Mouse (Mus musculus): ENCODE measurements around the gene Lin7c.

Gene Lin7c

DNA sequence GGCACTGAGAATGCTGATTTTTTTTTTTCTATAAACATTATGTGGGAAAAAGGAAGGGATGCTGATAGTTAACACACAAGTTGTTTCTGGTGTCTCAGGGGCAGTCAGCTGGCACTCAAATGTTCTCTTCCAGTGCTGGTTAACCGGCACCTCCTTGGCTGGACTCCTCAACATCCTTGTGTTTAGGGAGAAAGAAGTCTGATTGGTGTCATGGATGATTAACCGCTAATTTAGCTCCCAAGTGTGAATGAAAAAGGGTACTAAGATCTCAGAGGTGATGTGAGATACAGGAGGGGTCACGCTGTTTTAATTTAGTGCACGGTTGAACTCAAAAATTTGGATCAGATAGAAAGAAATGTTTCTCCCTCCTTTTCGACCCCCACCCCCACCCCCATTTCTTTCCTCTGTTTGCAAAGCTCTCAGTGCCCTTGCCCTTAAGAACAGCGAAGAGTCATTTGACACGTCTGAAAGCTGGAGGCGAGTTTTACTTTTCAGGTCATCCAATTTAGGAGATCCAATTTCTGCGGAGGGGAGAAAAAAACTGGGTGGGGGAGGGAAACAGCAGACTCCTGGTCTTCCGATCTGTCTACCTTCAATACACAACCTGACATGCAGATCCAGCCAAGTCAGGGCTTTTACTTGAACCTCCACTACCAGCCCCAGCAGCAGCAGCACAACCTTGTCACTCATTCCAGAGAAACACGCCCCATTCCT lies 26.3 kb downstream of the Lin7c start:
- no peak for DNase-seq (ENCODE audit: low spot score in 2 of 2)

DNA sequence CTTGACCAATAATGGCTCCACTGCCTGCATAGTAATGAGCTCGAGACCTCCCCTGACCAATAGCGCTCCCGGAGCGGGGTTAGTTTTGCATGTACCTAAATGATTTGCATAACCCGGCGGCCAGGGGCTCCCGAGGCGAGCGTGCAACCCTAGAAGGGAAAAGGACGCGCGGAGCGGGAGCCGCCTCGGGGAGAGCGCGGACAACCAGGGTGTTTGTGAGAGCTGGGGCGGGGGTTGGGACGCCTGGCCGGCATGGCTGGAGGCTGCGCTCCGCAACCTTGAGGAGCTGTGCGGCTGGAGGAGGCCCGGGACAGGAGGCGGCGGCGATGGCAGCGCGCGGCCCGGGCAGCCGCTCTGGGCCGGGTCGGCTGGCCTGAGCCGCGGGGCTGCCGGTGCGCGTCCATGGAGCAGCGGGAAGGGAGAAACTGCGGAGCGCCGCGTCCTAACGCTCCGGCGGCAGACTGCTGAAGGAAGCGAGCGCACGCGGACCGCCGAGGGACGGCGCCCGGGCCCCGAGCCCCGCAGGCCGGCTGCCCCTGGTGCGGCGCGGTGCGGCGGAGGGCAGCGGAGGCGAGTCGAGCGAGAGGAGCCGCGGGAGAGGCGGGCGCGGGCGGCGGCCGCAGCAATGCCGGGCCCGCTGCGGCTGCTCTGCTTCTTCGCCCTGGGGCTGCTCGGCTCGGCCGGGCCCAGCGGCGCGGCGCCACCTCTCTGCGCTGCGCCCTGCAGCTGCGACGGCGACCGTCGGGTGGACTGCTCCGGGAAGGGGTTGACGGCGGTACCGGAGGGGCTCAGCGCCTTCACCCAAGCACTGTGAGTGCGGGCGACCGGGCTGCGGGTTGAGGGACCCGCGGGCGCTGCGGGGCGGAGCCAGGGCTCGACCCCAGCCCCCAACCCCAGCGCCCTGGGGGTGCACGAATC lies 27.1 kb downstream of the Lin7c start, which contains the start of gene Lgr4:
Gene Lgr4 (plus strand): TSS at position 152 of the 918 bp plus-strand sequence.
- DNase-seq (ENCODE audit: low spot score in 2 of 2), result peak; percentile 95

DNA sequence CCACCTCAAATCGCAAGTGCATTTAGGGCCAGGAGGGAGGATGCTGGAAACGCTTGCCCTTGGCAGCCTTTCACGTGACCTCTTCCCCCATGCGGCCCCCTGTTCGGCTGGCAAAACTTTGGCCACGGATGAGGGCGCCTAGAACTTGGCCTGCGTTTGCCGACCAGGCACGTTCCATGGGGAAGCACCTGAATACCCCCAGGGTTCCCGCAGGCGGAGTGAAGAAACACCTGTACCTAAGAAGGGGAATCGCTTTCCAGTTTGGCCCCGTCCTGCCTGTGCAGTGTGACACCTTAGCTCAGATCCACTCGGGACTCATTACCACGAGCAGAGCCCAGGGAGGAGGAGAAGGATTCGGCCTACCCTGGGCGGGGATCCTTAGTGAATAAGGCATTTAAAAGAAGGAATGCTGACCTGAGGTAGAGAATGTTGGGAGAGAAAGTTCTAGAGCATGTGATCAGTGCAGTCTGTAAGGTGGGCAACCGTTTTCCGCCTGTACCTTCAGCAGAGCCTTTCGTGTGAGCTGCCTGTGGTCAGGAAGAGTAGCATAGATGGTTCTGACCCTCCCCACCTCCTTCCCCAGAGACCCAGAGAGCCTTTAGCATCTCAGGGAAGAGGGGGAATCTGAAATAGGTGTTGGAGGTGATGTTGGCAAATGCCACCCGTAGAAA lies 28.1 kb downstream of the Lin7c start:
- no peak for DNase-seq (ENCODE audit: low spot score in 2 of 2)

DNA sequence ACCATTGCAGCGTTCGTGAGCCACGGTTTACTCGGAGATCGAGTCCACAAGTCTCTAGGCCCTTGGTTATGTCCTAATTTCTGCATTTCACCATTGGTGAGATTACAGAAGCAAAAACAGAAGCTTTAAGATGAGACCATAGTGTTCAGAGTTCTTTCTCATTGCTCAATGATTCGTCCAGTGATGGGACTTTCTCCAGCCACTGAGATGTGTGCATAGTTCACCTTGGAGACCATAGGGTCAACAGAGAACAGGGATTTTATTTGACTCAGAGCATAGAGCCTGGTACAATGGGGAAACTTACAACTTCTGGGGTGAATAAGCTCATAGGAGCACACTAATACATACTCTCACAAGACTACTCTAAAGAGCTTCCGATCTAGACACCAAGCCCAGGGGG lies 29.8 kb downstream of the Lin7c start:
- no peak for DNase-seq (ENCODE audit: low spot score in 2 of 2)

DNA sequence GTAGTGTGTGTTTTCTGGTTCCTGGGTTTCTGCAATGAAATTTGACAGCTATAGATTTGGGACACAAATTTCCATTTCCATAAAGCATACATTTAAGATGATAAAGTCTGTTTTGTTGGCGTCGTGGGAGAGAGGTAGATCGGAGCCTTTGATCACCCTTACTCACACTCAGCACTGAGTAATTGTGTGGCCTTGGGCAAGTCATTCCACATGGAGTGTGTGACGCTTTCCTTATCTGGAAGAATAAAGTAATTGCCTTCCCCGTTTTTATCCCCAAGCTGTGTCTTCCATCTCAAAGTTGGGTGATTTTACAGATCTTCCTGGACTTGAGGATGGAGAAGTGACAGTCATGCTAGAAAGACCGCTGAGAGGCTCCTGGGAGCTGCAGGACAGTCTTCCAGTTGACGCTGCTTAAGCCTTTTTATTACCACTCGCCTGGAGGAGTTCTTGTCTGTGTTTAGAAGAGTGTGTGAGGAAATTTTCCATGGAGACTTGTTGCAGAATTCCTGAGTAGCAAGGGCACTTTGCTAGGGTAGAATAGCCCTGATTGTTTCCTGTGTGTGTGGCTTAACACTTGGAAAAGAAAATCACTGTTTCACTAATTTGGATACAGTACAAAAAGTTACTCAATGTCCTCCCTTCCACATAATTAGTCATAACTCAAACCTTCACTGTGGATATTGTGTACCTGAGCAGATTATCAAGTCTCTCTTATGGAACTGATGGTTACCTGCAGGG lies 30.8 kb downstream of the Lin7c start:
- no peak for DNase-seq (ENCODE audit: low spot score in 2 of 2)

DNA sequence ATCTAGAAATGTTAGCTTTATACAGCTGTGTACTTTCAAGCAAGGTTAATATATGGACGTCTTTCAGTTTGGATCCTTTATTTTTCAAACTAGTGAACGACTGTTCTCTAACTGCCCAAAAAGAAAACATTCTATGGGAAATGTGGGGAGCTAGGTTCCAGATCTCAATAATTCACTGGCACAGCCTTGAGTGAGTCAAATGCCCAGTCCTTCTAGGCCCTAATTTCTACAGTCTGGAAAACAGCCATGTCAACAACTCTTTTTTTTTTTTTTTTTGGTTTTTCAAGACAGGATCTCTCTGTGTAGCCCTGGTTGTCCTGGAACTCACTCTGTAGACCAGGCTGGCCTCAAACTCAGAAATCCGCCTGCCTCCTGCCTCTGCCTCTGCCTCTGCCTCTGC lies 31.7 kb downstream of the Lin7c start:
- no peak for DNase-seq (ENCODE audit: low spot score in 2 of 2)

DNA sequence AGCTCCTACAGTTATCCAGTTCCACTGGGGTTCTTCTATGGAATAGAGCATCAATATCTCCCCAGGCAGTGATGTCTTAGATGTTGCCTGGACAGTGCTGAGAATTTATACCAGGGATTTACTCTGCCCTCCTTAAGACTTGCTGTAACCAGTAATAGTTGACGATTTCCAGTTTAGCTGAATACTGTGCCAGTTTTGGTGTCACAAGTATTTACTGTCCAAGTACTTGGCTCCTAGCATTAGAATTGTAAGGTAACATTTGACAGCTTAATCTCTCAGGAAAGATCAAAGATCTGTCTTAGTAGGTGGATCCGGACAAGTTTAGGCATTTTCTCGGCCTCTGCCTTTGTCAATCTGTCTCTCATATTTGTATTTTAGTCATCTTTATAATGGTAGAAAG lies 32.4 kb downstream of the Lin7c start:
- no peak for DNase-seq (ENCODE audit: low spot score in 2 of 2)

DNA sequence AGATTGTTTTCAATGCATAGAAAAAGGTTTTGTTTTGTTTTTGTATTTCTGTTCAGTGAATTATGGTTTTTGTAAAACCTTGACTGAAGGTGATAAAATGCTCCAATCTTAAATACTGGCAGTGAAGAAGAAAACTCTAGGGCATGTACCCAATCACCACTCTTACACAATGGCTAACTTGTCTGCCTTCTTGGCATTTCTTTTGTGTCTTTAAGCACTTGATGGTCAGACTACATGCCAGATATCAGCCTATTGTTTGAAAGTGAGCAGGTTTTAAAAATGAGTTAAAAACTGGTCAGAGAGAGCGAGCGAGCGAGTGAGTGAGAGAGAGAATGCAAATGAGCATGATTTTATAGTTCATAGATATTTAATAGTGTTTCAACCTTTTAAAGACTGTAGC lies 33.3 kb downstream of the Lin7c start:
- DNase-seq (ENCODE audit: low spot score in 2 of 2), result no peak

DNA sequence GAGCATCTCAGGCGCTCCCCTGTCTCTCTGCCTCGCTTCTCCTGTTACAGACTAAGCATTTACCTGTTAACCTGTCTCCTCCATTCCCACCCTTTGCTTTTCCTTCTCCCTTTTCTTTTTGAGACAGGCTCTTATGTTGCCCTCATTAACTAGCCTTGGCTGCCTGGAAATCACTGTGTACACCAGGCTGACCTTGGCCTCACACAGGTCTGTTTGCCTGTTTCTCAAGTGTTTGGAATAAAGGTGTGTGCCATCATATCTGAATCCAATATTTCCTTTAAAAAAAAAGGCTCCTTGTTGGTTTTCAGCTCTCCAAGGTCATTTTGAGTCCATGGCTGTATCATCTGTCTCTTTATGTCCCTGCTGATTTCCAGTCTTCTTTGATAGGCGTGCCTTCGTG lies 36.3 kb downstream of the Lin7c start:
- no peak for DNase-seq (ENCODE audit: low spot score in 2 of 2)

DNA sequence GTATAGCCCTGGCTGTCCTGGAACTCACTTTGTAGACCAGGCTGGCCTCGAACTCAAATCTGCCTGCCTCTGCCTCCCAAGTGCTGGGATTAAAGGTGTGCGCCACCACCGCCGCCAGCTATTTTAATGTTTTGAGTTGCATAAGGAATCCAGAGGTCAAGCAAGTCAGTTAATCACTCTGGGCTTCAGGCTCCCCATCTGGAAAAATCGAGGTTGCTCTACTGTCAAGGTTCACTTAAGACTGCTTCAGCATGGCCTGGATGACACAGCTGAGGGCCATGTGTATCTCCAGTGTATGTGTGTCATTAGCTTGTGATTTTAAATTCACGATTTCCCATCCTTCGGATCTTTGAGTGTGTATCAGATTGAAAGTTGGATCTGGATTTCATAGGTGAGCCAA lies 36.8 kb downstream of the Lin7c start:
- DNase-seq (ENCODE audit: low spot score in 2 of 2), result no peak

DNA sequence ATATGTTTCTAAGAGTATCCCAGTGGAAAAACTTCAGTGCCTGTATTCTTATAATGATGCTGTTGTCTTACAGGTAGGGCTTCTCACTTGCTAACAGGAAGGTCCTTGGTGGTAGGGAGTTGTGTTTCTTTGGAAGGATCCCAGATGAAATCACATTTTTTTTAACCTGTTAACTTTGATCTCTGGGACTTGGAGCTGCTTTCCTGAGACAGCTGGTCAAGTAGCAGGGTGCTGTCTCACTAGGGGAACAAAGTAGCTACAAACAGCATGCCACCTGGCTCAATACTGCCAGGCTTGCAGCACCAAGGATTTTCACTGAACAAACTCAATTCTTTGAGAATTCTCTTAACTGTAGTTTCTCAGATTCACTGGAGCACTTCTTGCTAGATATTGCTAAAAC lies 37.2 kb downstream of the Lin7c start:
- no peak for DNase-seq (ENCODE audit: low spot score in 2 of 2)

DNA sequence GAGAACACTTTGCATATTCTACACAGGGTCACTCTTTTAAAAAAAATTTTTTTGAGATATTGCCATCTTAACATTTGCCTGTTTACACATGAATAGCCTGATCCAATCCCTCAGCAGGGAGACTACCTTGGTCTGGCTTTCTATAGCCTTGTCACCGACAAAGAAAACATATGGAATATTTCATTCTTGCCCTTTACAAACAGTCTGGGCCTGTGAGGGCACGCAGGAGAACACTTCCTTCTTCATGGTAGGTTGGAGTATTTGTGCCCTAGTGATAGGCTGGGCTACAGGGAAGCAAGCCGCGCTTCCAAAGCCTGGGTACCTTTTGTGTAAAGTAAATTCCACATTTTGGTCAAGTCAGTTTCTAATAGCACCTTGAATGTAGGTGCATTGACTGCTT lies 38.1 kb downstream of the Lin7c start:
- DNase-seq (ENCODE audit: low spot score in 2 of 2), result no peak

DNA sequence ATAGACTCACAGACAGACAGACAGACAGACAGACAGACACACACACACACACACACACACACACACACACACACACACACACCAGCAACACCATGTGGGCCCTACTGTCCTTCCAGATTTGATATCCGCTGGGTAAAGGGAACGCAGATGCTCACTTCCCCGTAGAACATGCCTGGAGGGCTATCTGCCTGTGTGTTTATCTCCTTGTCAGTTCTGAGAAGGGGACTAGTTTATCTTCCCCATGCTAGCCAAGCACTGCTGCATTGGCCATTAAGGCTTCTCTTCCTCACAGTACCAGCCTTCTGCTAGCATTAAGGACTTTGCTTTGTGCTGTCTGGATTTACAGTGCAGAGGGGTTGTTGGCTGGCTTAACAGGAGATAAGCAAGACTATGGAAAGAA lies 38.6 kb downstream of the Lin7c start:
- no peak for DNase-seq (ENCODE audit: low spot score in 2 of 2)

DNA sequence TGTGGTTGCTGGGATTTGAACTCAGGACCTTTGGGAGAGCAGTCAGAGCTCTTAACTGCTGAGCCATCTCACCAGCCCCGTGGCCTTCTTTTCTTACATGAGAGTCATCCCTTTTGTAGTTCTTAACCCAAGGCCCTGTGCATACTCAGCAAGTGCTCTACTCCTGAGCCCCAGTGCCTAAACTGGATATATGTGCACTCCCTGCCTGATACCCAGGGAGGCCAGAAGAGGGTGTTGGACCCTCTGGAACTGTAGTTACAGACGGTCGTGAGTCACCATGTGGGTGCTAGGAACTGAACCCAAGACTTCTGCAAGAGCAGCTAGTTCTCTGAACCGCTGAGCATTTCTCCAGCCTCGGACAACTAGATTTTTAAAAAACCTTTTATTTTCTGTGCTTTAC lies 39.7 kb downstream of the Lin7c start:
- DNase-seq (ENCODE audit: low spot score in 2 of 2), result no peak

DNA sequence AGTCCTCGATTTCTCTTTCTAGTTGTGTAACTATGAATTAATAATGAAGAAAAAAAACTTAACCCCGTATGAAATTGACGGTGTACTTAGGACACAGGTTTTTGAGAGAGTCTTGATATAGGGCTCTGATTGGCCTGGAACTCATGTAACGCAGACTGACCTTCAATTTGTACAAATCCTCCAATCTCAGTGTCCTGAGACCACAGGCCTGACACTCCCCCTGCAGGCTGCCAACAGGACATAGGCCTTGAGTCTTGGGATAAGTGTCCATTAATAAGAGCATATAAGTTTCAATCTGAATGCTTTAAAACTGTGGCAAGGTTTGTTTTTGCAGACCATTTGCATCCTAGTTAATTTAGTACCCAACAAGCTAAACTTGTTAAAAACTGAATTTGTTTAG lies 40.1 kb downstream of the Lin7c start:
- no peak for DNase-seq (ENCODE audit: low spot score in 2 of 2)

DNA sequence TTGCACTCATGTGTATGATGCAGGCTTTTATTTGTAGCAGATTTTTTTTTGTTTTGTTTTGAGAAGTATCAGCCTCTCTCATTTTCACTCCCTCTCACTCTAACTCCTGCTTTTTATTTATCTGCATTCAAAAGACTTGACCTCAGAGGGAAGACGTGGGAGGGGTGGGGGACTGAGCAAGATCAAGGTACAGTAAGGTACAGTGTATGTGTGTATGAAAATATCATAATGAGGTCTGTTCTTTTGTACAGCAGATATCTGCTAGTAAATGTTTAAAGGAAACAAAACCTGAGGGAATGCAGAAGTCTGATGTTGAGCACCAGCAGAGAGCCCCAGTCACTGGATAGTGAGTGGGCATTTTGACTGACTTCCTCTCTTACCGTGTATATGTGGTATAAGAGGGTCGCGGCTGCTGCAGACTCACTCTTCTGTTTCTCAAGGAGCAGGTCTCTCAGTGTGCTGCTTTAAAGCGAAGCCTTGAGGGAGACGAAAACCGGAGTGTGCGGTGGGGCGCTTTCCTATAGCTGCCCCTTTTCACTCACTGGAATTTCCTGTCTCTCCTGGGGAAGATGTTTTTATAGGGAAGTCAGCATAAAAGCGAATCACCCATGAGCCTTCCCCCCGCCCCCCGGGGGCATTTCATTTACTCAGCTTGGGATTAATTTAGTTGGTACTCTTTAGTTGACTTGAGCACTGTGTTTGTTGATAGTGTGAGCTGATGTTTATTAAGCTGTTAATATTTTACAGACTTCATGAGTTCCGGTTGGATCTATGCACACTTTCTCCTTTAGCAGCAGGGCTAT lies 41.5 kb downstream of the Lin7c start:
- DNase-seq (ENCODE audit: low spot score in 2 of 2), result no peak

DNA sequence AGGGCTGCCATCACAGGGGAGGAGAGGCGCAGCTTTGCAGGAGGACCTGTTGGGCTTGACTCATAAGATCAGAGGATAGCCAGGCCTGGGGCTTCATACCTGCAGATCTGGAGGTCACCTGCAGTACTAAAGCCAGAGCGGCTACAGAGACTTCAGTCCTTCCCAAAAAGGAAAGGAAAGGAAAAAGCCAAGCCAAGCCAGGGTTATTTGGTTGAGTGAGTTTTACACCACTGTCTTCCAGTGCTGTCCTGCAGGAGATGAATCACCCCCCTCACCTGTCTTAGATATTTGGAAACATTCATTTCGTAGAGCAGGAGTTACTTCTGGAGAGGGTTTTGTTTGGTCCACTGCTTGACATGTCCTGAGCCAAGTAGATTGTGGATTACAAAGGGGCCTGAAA lies 42.5 kb downstream of the Lin7c start:
- DNase-seq (ENCODE audit: low spot score in 2 of 2), result no peak

DNA sequence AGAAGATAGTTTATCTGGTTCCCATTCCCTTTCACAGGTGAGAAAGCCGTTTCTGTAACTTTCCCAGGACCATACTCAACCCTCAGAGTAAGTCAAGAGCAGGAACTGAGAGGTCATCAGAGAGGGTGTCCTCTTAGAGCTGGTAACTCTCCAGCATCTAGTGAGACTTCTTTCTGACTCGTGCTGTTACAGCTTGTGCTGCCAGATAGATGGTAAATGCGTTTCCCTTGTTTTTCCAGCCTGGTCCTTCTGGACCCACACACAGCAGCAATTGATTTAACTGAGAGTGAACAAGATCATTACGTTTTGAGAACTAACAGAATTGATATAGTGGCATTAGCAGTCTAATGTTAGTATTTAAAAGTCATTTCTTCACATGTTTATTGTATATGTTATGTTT lies 43.4 kb downstream of the Lin7c start:
- DNase-seq (ENCODE audit: low spot score in 2 of 2), result no peak

DNA sequence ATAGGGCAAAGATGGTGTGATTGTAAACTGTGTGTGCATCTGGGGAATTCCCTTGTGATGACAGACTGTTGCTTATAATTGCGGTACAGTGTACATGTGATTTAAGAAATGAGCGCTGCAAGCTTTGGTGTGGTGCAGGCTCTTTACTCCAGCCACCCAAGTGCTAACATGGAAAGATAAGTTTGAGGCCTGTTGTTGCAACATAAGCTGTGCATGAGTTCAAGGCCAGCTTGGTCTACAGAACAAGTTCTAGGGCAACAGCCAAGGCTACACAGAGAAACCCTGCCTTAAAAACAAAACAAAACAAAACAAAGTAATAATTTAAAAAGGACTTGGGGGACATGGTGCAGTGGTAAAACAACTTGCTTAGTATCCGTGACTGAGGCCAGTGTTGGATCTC lies 44.5 kb downstream of the Lin7c start:
- DNase-seq (ENCODE audit: low spot score in 2 of 2), result no peak

DNA sequence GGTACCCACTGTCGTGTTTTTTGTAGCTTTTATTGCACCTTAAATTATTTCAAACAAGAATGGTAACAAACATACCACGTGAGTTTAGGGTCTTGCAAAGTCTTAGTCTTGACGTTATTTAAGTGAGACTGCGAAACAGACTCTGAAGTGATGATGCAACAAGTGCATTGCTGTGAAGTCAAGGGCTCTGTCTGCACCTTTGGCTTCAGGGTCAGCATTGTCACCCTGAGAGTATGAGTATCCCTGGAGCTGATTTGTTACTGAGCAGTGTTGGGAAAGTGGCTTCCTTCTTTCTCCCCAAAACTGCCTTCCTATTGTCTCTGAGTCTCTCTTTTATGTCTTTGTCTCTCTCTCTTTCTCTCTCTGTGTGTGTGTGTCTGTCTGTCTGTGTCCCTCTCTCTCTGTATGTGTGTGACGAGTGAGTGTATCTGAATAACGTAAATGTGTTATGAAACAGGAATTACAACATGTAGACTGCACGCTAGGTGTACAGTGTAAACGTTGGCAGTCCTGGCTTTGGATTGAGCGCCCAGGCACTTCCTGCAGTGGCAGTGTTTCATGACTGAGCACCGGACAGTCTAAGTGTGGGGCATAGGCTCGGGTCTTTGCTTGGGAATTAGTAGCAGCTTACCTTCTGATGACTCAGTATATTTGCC lies 45.2 kb downstream of the Lin7c start:
- DNase-seq (ENCODE audit: low spot score in 2 of 2), result no peak

DNA sequence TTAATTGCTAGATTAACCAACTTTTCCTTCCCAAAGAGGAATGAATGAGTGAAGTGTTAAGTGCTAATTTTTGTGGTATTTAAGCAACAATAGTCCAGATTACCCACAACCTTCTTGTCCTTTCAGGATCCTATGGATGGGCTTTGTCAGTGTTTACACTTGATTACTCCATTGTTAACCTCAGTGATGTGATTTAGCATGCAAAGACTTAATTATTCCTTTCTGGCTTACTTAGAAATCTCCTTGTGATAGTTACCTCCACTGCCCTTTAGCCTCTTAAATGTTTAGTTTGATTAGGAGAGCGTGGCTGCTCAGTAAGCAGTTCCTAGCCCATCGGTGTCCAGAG lies 45.7 kb downstream of the Lin7c start:
- DNase-seq (ENCODE audit: low spot score in 2 of 2), result no peak
